Mouse (Mus musculus) embryonic fibroblast, embryonic 13.5 days (primary cell): ENCODE results near the gene Cfap65. TPM values are rescaled to one million over a fixed set of nuclear protein-coding genes. Genes with fewer than 3 reads are reported as not detected.

Source experiments
- H3K27ac ChIP-seq: 2 replicates; pipeline ENCODE4 v1.5.1; 2012; ENCODE audit warnings: low read length, control low read depth, inconsistent platforms; ENCODE audit not compliant: insufficient read depth
- H3K4me1 ChIP-seq: 2 replicates; pipeline ENCODE4 v1.6.1; 2011; ENCODE audit warnings: low read length; ENCODE audit not compliant: control insufficient read depth, insufficient read depth
- H3K4me3 ChIP-seq: 2 replicates; pipeline ENCODE4 v1.5.1; 2011; ENCODE audit warnings: mild to moderate bottlenecking, control low read depth, low read length; ENCODE audit not compliant: insufficient read depth
- CTCF ChIP-seq: IDR thresholded peaks from 2 replicates; pipeline ENCODE4 v1.5.1; 2011; ENCODE audit warnings: mild to moderate bottlenecking, control low read depth, low read length, moderate library complexity, borderline replicate concordance; ENCODE audit not compliant: insufficient read depth
- POLR2A ChIP-seq: IDR thresholded peaks from 2 replicates; pipeline ENCODE4 v1.6.1; 2011; ENCODE audit warnings: low read depth, mild to moderate bottlenecking, control low read depth, low read length, moderate library complexity
- polyA plus RNA-seq: library from polyadenylated mRNA; stranded (reverse); fragments of >200 nt; gene quantifications from 2 replicates; pipeline ENCODE4 v1.2.4, GENCODE M21; 2011; ENCODE audit warnings: low read depth; ENCODE audit not compliant: missing spikeins, insufficient read length

The Cfap65 gene
- polyA plus RNA-seq, 1 experiment, result not detected

- TF ChIP-seq CTCF, result no peak
- TF ChIP-seq POLR2A, result no peak
- Histone ChIP-seq H3K4me3 (no peak overlapping the region), H3K27ac (no peak overlapping the region), H3K4me1 (no peaks in the 10 kb centered on the region)
Measured at GRCm38 (mm10) chr1:74939762-74940161, 4.4 kb upstream of the Cfap65 start.

- Histone ChIP-seq H3K4me1 (no peaks in the 10 kb centered on the region), H3K4me3 (no peak overlapping the region), H3K27ac (no peak overlapping the region)
- TF ChIP-seq POLR2A (no peak), CTCF (no peak)
Measured at GRCm38 (mm10) chr1:74936221-74936830, 927 bp upstream of the Cfap65 start.

GRCm38 (mm10) chr1:74927621-74928296, 7.6 kb downstream of the Cfap65 start:
- Histone ChIP-seq H3K4me3 (no peak overlapping the region), H3K4me1 (no peaks in the 10 kb centered on the region), H3K27ac (no peak overlapping the region)
- no peak for TF ChIP-seq POLR2A
- TF ChIP-seq CTCF, result no peak

- TF ChIP-seq CTCF (peak; percentile 81), POLR2A (no peak)
- no peaks in the 10 kb centered on the region for H3K4me1 ChIP-seq
- H3K4me3 ChIP-seq, result no peak overlapping the region
- H3K27ac ChIP-seq, result no peak overlapping the region
Measured at GRCm38 (mm10) chr1:74926721-74927120, 8.7 kb downstream of the Cfap65 start.

- Histone ChIP-seq H3K27ac (no peak overlapping the region), H3K4me1 (no peaks in the 10 kb centered on the region), H3K4me3 (no peak overlapping the region)
- TF ChIP-seq CTCF, result no peak
- TF ChIP-seq POLR2A, result no peak
Measured at GRCm38 (mm10) chr1:74924464-74924863, 10.9 kb downstream of the Cfap65 start.

- TF ChIP-seq CTCF (no peak), POLR2A (no peak)
- H3K4me3 ChIP-seq, result no peak overlapping the region
- H3K27ac ChIP-seq, result no peak overlapping the region
- H3K4me1 ChIP-seq, result no peaks in the 10 kb centered on the region
Measured at GRCm38 (mm10) chr1:74915706-74916105, 19.7 kb downstream of the Cfap65 start.

GRCm38 (mm10) chr1:74902191-74902590, 33.2 kb downstream of the Cfap65 start:
- H3K4me1 ChIP-seq, result no peaks in the 10 kb centered on the region
- H3K4me3 ChIP-seq, result no peak overlapping the region
- H3K27ac ChIP-seq, result no peak overlapping the region
- TF ChIP-seq POLR2A (no peak), CTCF (no peak)

- no peak for TF ChIP-seq POLR2A
- no peak for TF ChIP-seq CTCF
- no peak overlapping the region for H3K4me3 ChIP-seq
- no peaks in the 10 kb centered on the region for H3K4me1 ChIP-seq
- no peak overlapping the region for H3K27ac ChIP-seq
Measured at GRCm38 (mm10) chr1:74901686-74902085, 33.7 kb downstream of the Cfap65 start.

GRCm38 (mm10) chr1:74900341-74901285, 34.8 kb downstream of the Cfap65 start:
- H3K4me3 ChIP-seq, result no peak overlapping the region

More at GRCm38 (mm10) chr1:74900341-74901285, 34.8 kb downstream of the Cfap65 start:
- TF ChIP-seq CTCF (no peak), POLR2A (no peak)
- no peaks in the 10 kb centered on the region for H3K4me1 ChIP-seq
- H3K27ac ChIP-seq, result no peak overlapping the region
